Mouse (Mus musculus) cerebellum, adult 9-10 months (tissue): ENCODE data around the gene D130043K22Rik.

ENCODE experiments used
- DNase-seq: peaks from one replicate; pipeline ENCODE4 v3.0.0; 2022

Gene D130043K22Rik

DNA sequence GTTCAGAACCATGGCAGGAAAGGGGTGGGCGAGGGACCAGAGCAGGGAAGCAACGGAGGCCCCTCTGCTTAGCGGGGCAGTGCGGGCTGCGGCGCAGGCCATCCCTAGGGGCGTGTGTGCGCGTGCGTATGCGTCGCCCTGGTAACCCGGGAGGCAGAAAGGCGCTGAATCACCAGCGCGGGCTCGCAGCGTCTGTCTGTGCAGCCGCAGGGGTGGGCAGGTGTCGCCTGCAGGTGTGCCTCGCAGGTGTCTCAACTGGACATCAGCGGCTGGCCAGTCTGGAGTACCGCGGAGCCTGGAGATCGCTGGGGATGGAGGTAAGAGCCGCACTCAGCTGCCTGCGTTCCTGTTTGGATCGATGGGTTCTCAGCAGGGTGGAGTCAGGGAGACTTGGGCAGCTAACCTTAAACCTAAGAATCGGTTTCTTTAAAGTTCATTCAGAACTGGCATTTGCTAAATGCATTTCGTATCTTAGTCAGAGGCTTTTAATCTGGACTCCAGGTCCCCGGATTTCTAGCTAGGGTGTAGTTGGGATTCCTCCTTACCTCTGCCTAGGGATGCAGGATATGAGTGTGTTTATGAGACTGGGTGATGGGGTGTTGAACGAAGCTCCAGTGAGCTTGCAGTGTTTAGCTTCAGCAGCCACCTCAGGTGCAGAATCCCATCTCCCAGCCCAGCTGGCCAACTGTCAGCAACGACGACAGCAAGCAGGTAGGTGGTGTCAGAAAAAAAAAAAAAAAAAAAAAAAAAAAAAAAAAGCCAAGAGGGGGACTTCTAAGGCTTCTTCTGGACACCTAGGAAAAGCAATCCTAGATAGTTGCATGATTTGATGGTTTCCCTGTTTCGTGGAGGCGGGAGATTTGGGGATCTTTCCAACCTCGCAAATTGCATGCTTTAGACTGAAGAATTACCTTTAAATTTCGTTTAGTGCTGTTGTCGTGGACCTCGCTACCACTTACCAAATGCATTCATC lies at the start of gene D130043K22Rik:
Gene D130043K22Rik, plus strand, starts transcription at position 153 of the 973 bp plus-strand sequence.
- DNase-seq = peak; percentile 61

DNA sequence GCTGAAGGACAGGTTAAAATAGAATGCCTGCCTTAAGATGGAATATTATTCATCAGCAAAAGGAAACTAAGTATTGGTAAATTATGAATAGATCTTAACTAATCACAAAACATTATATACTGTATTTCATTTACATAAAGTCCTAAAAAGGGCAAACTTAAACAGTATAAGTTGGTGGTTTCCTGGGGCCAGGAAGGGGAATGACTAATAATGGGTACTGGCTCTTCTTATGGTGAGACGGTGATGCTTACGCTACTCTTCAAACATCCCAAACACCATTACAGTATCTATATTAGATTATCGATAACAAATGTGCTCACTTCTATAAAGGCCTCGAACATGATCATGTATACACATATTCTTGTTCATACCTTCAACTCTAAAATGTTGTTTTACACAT lies 46.2 kb upstream of the D130043K22Rik start:
- DNase-seq = no peak

DNA sequence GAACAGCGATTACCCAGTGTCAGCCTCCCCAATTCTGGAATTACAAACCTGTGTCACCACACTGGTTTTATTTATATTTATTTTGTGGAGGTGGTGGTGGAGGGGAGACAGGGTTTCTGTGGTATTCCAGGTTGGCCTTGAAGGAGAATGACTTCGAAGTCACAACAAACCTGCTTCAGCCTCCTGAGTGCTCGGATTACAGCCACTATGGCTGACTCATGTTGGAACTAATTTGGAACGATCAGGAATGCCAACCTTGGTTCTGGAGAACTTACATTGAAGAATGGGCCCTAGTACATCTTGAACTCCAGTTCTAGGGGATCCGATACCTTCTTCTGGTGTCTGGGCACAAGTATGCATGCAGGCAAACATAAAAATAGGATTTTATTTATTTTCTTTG lies 45.6 kb upstream of the D130043K22Rik start:
- no peak for DNase-seq

DNA sequence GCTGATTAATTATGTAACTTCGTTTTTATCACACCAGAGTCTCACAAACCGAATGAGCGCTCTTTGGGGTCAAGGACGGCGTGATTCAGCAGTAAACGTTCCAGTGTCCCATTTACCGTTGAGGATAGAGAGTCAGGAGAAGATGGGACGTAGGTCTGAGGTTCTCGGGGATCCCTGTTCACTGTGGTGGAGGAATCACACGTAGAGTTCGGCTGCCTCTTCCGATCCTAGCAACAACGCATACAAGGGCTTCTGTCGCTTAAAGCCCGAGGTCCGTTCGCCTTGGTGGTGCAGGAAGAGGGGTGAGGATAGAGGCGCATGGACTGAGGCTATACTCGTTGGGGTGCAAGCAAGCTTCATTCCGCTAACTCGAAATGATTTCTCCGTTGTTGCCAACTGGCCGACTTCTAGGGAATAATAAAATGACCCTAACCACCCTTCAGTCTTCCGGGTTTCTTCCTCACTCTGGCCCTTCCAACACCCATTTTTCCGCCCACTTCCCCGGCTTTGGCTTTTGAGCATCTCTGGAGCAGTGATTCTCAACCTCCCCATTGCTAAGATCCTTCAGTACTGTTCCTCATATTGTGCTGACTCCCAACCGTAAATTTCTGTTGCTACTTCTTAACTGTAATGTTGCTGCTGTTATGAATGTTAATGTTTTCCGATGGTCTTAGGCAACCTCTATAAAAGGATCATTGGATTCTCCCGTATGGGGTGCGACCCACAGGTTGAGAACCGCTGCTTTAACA lies 44.8 kb upstream of the D130043K22Rik start:
- peak; percentile 72 for DNase-seq

DNA sequence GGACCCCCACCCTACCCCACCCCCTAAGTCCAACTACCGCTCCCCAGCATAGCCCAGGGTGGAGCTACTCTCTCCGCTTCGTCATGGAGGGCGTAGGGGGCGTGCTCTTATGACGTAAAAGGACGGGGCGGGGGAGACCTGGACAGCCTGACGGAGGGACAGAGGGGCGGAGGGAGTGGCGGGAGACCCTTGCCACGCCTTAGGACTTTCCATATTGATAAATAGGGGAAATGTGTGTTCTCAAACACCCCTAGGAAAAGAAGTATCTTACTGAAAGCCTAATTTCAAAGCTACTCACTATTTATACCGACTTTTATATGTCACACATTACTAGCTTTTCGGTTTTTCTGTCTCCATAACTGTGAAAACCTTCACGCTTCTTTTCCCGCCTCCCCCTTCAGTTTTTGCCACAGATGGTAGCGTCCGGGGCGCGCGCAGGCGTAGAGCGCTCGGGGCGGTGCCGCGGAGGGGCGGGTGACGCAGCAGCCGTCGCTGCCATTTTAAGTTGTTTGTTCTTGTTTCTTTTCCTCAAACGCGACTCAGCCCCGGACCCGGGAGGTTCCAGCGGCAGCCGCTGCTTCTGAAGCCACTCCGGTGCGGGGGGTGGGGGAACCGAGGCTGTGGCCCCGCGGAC lies 44.1 kb upstream of the D130043K22Rik start:
- DNase-seq = peak; percentile 99

DNA sequence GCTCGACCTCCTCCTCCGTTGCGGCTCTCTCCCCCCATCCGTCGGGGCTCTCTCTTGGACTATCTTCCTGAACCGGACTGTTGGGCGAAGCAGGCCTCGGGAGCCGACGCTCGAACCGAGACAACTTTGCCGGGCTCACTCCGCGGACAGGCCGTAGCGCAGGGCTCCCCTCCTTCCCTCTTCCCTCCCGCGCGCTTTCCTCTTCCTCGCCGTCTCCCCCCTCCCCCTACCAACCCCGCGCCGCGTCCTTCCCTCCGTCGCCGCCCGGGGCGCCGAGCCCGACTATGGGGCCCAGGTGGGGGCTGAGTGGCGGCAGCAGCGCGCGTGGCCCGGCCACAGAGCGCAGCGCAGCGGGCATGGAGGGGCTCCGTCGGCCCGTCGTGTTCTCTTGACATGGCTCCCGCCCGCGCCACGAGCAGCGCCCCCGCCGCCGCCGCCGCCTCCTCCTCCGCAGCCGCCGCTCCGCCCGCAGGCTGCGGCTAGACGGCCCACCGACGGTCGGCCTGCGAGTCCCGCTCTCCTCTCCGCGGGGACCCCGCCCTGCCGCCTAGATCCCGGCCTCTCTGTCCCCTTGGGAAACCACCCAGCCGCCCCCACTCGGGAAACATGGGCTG lies 43.5 kb upstream of the D130043K22Rik start, which contains the start of gene BC005537:
Gene BC005537, plus strand, starts transcription at position 350 of the 614 bp plus-strand sequence.
- DNase-seq = no peak

DNA sequence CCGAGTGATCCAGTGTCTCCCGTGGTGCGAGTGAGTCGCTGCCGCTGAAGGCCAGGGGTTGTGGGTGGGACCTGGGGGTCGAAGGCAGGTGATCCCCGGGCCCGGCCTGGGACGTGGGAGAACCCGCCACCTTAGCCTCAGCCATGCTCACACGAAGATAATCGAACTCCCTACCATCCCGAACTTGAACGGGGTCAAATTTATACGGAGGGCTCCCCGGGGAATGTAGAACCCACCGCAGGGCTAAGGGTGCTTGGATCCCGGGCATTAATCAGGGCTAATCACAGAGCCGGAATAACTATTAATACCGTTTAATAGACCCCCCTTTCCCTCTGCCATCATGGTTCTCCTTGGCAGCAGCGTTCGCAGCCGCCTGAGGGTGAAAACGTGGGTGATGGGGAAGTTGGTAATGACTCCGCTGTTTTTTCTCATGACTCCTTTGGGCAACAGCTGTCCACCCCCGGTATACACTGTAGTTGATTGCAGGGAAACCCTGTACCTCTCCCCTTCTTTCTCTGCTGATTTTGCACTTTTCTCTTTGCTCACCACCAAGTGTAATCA lies 42.7 kb upstream of the D130043K22Rik start:
- peak; percentile 58 for DNase-seq

DNA sequence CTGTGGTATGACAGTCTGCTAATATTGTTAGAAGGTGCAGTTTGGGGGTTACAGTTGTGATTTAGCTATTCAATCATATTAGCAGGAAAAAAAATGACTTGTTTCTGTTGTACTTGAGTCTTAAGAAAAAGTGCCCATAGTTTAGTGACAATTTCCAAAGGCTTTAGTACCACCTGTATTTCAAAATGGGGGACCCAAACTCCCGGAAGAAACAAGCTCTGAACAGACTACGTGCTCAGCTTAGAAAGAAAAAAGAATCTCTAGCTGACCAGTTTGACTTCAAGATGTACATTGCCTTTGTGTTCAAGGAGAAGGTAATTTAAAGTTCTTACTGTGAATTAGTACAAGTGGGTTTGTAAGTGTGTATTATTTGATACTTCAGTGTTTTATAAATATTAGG lies 41.7 kb upstream of the D130043K22Rik start:
- no peak for DNase-seq

DNA sequence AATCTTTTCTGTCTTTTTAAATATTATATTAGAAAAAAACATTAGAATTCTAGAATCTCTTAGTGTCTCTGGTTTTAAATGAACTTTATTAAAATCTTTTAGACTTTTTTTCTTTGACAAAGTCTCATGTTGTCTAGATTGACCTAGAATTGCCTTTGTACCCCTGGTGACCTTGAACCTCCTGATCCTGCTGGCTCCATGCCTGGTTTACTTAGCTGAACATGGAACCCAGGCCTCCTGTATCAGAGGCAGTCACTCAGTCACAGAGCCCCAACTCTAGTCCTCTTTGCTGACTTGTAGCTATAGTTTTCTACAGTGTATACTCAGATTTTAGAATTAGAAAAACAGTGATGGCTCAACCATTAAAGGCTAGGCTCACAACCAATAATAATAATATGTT lies 38.9 kb upstream of the D130043K22Rik start:
- DNase-seq = no peak

DNA sequence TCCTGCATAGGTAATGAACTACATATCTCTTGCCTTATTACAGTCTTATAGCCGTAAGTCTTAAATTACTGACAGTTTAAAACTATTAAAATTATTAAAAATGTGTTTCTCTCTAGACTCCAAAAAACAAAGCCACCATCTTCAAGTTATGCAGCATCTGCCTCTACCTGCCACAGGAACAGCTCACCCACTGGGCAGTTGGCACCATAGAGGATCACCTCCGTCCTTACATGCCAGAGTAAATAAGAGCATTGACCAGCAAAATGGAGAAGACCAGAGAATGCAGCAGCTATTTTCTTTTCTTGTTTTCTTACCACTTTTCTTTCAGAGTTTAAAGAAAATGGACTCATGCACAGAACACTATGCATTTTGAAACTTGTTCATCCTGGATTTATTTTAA lies 32.4 kb upstream of the D130043K22Rik start:
- DNase-seq = no peak

DNA sequence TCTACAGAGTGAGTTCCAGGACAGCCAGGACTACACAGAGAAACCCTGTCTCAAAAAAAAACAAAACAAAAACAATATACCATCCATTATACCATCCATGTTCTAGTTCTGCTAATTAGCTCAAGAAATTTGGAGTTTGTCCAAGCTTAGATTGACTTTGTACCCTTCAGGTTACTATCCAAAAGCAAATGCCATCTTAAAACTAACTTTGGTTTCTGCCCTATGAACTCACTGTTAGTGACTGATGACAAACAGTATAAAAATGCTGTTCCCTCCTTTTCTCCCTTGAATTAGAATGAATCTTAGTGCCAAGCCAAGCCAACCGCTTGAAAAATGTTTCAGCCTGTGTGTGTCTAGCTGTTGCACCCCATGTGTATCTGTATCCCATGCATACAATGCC lies 30.3 kb upstream of the D130043K22Rik start:
- DNase-seq = no peak

DNA sequence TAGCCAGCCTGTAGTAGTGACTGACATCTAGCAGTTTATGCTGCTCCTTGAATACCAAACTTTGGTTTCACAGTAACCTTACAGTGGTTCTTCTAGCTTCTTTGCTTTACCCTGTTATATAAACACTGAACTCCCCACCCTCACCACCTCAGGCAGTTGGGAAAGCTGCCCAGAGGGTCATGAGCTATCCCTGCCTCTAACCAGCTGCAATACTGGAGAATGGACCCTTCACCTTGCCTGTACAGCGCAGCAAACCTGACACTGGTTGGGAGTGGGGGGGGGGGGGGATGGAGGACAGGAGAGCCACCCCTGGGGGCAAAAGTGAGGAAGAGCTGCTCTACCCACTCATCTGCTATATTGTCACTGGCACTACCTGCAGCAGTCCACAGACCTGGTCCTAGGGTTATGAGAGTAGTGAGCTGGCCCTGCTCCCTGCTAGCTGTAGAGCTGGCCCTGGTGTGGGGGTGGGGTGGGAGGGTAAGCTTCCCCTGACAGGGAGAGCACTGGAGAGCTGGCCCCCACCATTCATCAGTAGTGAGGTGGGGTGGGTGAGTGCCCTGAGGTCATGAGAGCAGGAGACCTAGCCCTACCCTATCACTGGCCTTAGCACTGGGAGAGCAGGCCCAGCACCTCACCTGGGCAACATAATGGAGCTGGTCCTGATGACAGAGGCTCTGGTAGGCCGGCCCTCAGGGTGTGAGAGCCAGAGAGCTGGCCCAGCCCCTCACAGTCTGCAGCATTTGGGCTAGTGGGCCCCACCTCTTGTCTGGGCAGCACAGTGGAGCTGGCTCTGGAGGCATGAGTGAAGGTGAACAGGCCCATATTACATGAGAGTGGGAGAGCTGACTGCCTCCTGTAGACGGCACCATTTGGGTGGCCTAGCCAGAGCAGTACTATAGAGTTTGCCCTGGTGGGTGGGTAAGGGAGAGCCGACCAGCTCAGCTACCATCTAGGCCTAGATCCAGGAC lies 28.5 kb upstream of the D130043K22Rik start:
- DNase-seq = no peak

DNA sequence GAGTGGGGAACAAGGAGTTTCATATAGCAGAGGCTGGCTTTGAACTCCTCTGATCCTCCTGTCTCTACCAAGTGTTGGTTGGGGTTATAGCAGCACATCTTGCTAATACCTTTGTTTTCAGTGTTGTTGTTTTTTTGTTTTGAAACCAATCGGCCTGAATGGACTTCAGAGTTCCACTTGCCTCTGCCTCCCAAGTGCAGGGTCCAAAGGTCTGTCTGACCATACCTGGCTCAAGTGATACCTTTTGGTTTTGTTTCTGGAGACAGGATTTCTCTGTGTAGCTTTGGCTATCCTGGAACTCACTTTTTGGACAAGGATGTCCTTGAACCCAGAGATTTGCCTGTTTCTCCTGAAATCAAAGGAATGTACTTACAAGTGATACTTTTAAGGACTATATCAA lies 25.0 kb upstream of the D130043K22Rik start:
- no peak for DNase-seq

DNA sequence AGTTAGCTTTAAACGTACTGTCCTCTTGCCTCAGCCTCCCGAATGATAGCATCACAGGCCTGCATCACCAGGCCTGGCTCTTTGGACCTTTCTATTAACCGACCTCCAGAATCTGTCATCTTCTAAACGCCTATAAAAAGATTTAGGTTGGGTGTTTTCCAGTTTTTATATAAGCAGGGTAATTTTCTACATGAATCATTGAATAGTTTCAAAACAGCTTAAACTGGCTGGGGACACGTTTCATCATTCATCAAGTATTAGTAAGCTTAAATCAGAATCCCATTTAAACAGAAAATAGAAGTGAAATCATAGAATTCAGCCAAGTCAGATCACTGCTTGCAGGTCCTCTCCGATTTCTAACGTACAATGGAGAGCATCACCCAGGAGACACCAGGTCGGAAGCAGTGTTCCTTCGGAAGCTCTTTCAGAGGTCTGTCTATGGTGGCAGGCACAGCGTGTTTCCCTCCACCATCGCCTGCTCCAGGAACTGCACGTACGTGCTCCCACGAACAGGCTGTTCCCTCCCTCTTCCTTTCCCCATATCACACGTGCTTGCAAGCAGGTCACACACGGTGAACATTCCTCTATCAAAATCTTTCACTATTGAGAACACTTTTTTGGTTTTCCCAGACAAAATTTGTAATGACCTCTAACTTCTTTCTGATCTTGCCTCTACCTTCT lies 22.1 kb upstream of the D130043K22Rik start:
- no peak for DNase-seq

DNA sequence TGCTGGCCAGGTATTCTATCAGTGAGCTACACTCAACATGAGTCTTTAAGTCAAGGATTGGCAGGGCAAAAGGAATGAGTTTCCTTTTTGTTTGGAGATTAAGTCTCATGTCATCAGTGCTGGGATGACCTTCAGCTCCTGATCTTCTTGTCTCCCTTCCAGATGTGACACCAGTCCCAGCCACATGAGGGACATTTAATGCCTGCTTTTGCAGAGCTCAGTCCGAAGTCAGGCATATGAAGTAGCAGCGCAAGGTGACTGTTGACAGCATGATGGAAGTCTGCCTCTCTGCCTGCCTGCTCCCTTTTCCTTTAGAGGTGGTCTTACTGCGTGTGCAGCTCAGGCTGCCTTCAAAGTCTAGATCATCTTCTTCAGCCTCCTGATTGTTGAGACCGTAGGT lies 20.3 kb upstream of the D130043K22Rik start:
- no peak for DNase-seq

DNA sequence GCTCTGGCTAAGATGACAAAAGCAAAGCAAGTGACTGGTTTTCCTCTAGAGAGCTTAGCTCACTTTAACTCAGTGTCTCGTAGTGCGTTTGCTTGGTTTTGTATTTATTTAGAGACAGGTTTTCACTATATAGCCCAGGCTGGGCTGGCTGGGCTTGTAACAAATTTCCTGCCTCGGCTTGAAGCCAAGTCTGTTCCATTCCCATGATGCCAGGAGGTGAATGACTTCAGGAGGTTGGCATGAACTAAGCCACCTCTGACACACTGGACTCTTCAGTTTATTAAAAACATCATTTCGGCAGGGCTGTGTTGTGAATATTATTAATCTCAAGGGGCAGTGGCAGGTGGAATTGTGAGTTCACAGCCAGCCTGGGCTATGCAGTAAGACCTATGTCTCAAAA lies 19.3 kb upstream of the D130043K22Rik start:
- DNase-seq = no peak

DNA sequence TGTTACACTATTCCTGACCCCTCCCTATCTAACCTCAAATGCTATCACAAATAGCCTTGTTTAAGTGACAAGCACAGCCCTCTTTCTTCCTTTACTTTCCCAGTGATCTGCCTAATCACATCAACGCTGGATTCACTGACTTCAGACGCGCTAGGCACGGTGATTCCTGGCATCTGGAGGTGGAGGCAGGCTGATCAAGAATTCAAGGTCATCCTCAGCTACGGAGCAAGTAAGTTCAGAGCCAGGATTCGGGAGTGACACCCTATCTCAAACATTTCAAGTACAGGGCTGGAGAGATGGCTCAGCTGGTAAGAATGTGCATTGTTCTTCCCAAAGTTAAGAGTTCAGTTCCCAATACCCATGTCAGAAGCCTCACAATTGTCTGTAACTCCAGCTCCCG lies 18.8 kb upstream of the D130043K22Rik start:
- no peak for DNase-seq

DNA sequence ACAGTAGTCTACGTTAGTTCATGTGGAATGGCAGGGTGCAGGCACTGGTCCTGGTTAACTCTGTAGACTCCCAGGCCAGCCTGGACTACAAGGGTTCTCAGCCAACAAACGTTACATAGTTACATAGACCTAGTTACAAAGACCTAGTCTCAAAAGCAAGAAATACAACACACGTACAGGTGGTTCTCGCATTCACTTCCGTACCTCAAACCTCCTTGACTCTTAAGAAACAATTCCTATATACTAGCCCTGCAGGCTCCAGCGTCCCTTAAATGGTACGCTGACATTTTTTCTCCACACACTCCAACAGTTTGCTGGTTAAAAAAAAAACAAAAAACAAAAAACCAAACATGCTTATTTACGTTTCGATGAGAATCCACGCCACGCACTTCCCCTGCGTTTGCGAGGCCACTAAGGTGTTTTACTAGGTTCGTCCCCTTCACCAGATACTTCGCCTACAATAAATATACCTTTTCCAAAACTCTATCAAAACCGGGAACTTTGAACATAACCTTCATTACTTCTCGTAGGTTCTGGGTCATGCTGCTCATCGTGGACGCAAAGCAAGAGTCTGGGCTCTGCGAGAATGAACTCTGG lies 14.1 kb upstream of the D130043K22Rik start:
- no peak for DNase-seq

DNA sequence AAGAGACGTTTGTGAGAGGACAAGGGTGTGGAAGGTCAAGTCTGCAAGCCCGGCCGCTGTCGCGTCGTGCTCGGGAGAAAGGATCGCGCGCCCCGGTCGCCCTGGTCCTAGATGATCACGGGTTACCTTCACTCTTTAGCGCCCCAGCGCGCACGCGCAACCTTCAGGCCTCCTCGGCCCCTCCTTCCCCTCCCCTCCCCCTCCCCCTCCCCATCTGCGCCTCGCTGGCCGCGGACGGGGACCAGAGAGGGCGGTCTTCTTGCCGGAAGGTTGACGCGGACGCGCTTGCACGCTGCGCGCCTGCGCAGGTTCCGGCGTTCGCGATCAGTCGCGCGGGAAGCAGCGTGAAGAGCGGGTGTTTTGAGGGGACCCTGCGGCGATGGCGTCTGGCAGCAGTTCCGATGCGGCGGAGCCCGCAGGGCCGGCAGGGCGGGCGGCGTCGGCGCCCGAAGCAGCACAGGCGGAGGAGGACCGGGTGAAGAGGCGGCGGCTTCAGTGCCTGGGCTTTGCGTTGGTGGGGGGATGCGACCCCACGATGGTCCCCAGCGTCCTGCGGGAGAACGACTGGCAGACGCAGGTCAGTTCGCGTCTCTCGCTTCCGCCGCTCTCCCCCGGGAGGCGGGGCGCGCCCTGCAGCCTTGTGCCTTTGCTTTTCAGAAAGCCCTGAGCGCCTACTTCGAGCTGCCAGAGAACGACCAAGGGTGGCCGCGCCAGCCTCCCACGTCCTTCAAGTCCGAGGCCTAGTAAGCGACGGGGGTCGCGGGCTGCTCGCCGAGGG lies 13.4 kb upstream of the D130043K22Rik start, which contains the start of the genes Acot13 and Tdp2:
Gene Acot13, minus strand, starts transcription at position 188 of the 778 bp plus-strand sequence.
Gene Tdp2, plus strand, starts transcription at position 327 of the 778 bp plus-strand sequence.
- peak; percentile 95 for DNase-seq
